In the genomic region with DNA sequence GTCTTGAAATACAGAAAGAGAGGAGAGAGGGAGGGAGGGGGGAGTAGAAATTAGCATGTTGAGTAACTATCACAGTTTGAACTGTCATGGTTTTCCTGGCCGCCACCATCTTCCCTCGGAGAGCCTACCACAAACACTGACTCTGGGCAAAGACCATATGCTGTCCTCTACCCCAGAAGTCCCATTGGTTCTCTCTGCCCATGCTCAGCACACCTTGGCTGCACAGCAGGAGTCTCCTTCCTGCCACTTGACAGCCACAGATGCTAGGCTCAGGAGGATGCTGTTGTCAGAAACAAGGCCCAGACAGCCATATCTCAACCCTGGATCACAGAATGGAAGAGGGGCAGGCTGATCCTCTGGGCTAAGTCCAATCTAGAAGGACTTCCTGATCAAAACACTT, we compare ENCODE assay signal across 26 mouse cellular contexts. TPM values are rescaled to one million over a fixed set of nuclear protein-coding genes. Genes with fewer than 3 reads are reported as not detected.
DNase-seq lines count a peak whose midpoint lies in the region; ATAC-seq and TF ChIP-seq lines count a peak whose summit lies in the region.
"Had no signal": no experiment of that assay in that cellular context is flagged by ENCODE, and none has a peak within 500 bp of the region (broad histone marks: within the 10 kb centered on the region; RNA-seq: fewer than 3 reads in every experiment).

No protein-coding gene starts in this region.

- H3K9ac ChIP-seq in heart, adult 2 months (ENCODE audit: low read depth, low read length): no peak overlapping the region
- H3K9ac ChIP-seq: forebrain, embryonic 13.5 days; heart, embryonic 12.5 days; heart, embryonic 15.5 days; hindbrain, embryonic 13.5 days; intestine, embryonic 15.5 days had no signal

- no peak for TF ChIP-seq EP300 in heart, adult 2 months (IDR thresholded peaks at IDR 0.05; ENCODE audit: insufficient read depth, low read depth, low read length)

- no peak overlapping the region for H3K27ac ChIP-seq in heart, adult 2 months
- H3K27ac ChIP-seq: forebrain, embryonic 10.5 days; forebrain, embryonic 13.5 days; gastrocnemius, adult 2 months; heart, embryonic 15.5 days; hindbrain, embryonic 10.5 days; hindbrain, embryonic 13.5 days; intestine, embryonic 15.5 days had no signal

- no peaks in the 10 kb centered on the region for H3K9me3 ChIP-seq in megakaryocyte, embryonic 14.5 days
- H3K9me3 ChIP-seq: forebrain, embryonic 10.5 days; forebrain, embryonic 13.5 days; heart, embryonic 12.5 days; heart, embryonic 15.5 days; hindbrain, embryonic 10.5 days; hindbrain, embryonic 13.5 days; intestine, embryonic 15.5 days had no signal

- no peak for ATAC-seq in megakaryocyte, adult 5-6 weeks (ENCODE audit: poor library complexity, severe bottlenecking)
- ATAC-seq: activated CD4-positive, CD25-positive, alpha-beta regulatory T cell, adult 4 months; forebrain, embryonic 13.5 days; forebrain, embryonic 16.5 days; hindbrain, embryonic 16.5 days; intestine, embryonic 15.5 days had no signal

- intact Hi-C loops in heart, adult 2 months (cut with DNase I): loop anchor here (5.0 kb wide), 1 partner anchor 38 kb away; the partner anchor contains the start of gene Alg8

- H3K27me3 ChIP-seq in megakaryocyte, embryonic 14.5 days (replicated peaks): peaks cover 15% of the 10 kb centered on the region
- no peaks in the 10 kb centered on the region for H3K27me3 ChIP-seq in heart, adult 2 months (ENCODE audit: control insufficient read depth, insufficient read depth, low read length)
- H3K27me3 ChIP-seq: forebrain, embryonic 13.5 days; heart, embryonic 12.5 days; heart, embryonic 15.5 days; hindbrain, embryonic 13.5 days; intestine, embryonic 15.5 days had no signal

- no peak for TF ChIP-seq POLR2A in heart, adult 2 months (IDR thresholded peaks at IDR 0.05; ENCODE audit: insufficient read depth, low read depth, low read length)

- peak; percentile 35 for DNase-seq in cerebellum, adult 11 months
- no peak for DNase-seq in cerebellum, postnatal 10 days
- DNase-seq in cerebellum, adult 9-11 months: peak; percentile 74
- DNase-seq in cerebellum, postnatal 36 days: peak; percentile 43
- no peak for DNase-seq in adrenal gland, adult 8-10 months
- DNase-seq in heart, adult 2 months: no peak
- DNase-seq: adrenal gland, postnatal 14 days; gastrocnemius, adult 2 months; gastrocnemius, postnatal 14 days; heart, adult 11 months; heart, postnatal 10 days; heart, postnatal 36 days; kidney, adult 11 months; kidney, adult 8-10 months had no signal

- TF ChIP-seq CTCF in heart, adult 2 months (IDR thresholded peaks at IDR 0.05): no peak

- H3K36me3 ChIP-seq in megakaryocyte, embryonic 14.5 days (replicated peaks; ENCODE audit: low read length): peaks cover 3% of the 10 kb centered on the region
- H3K36me3 ChIP-seq in heart, adult 2 months (ENCODE audit: control insufficient read depth, insufficient read depth, low read length): no peaks in the 10 kb centered on the region
- H3K36me3 ChIP-seq: forebrain, embryonic 10.5 days; heart, embryonic 12.5 days; heart, embryonic 15.5 days; hindbrain, embryonic 10.5 days; hindbrain, embryonic 13.5 days; intestine, embryonic 15.5 days had no signal

- WGBS in heart, adult 2 months: 97% methylated on average over 2 of the region's 2 CpGs

- H3K4me3 ChIP-seq in megakaryocyte, embryonic 14.5 days (replicated peaks): peak overlapping the region; percentile 54
- no peak overlapping the region for H3K4me3 ChIP-seq in heart, adult 2 months
- H3K4me3 ChIP-seq: forebrain, embryonic 10.5 days; forebrain, embryonic 13.5 days; gastrocnemius, adult 2 months; heart, embryonic 12.5 days; heart, embryonic 15.5 days; hindbrain, embryonic 10.5 days; hindbrain, embryonic 13.5 days; intestine, embryonic 15.5 days had no signal

- peaks cover 89% of the 10 kb centered on the region for H3K4me1 ChIP-seq in megakaryocyte, embryonic 14.5 days
- no peaks in the 10 kb centered on the region; the same call in 1 of the 2 replicates for H3K4me1 ChIP-seq in heart, adult 2 months (ENCODE audit: control insufficient read depth, insufficient read depth, low read length)

- no peaks in the 10 kb centered on the region for H3K79me2 ChIP-seq in heart, adult 2 months (replicated peaks; ENCODE audit: control insufficient read depth, insufficient read depth, low read length)

RNA-seq across cellular contexts. Expression of gene Kctd21, which starts 2.3 kb away (rescaled TPM):
- polyA plus RNA-seq in megakaryocyte, embryonic 14.5 days (2012; ENCODE audit: insufficient read depth, low replicate concordance): 0.70 and 1.1 TPM in 2 replicates
- total RNA-seq in megakaryocyte, adult 5-6 weeks (2015): 3.3 and 4.5 TPM in 2 replicates
- 1.8 and 2.3 TPM in 2 replicates for total RNA-seq in megakaryocyte, adult 5-6 weeks (2017)
- 1 to 10 TPM; 8.2 to 10.0 (median 9.0) TPM for total RNA-seq in adrenal gland, adult 8-10 months (2022)
- 1 to 10 TPM; 3.7 to 4.1 TPM for total RNA-seq in heart, adult 2 months (2021)
- polyA plus RNA-seq in heart, adult 2 months (2012; rRNA removed): 3.6 and 6.3 TPM in 2 replicates

RNA-seq across cellular contexts. Expression of gene Usp35, which starts 2.6 kb away (rescaled TPM):
- polyA plus RNA-seq in megakaryocyte, embryonic 14.5 days (2012; ENCODE audit: insufficient read depth, low replicate concordance): 1.4 and 2.3 TPM in 2 replicates
- 0.87 and 1.1 TPM in 2 replicates for total RNA-seq in megakaryocyte, adult 5-6 weeks (2015)
- total RNA-seq in megakaryocyte, adult 5-6 weeks (2017): 0.66 and 0.77 TPM in 2 replicates
- total RNA-seq in adrenal gland, adult 8-10 months (2022): 10 to 100 TPM; 10.8 to 29.5 (median 17.7) TPM
- total RNA-seq in heart, adult 2 months (2021): 1 to 10 TPM in 1 of 2 experiments, under 1 TPM in 1; 0.84 to 1.0 TPM
- 2.5 and 2.8 TPM in 2 replicates for polyA plus RNA-seq in heart, adult 2 months (2012; rRNA removed)

RNA-seq across cellular contexts. Expression of gene Alg8, which starts 37.0 kb away (rescaled TPM):
- polyA plus RNA-seq in megakaryocyte, embryonic 14.5 days (2012; ENCODE audit: insufficient read depth, low replicate concordance): 1.1 TPM in 1 of 2 replicates, not detected in the other
- 40.5 and 45.2 TPM in 2 replicates for total RNA-seq in megakaryocyte, adult 5-6 weeks (2015)
- total RNA-seq in megakaryocyte, adult 5-6 weeks (2017): 29.9 and 41.7 TPM in 2 replicates
- total RNA-seq in adrenal gland, adult 8-10 months (2022): 10 to 100 TPM; 11.2 to 18.6 (median 15.8) TPM
- total RNA-seq in heart, adult 2 months (2021): 1 to 10 TPM; 4.3 to 5.2 TPM
- polyA plus RNA-seq in heart, adult 2 months (2012; rRNA removed): 7.3 and 9.9 TPM in 2 replicates

Comparison
In these comparisons a context has a peak if more than half of its experiments do, and no peak if none do; other contexts are left out.
1. DNase-seq: peak in cerebellum, adult 11 months (single experiment), cerebellum, adult 9-11 months (single experiment) and cerebellum, postnatal 36 days (2 of 2); none in cerebellum, postnatal 10 days (0 of 2), adrenal gland, adult 8-10 months (single experiment) and heart, adult 2 months (0 of 2).
2. RNA of gene Usp35, which starts 2.6 kb away (total RNA-seq): 10.8 to 29.5 TPM in adrenal gland, adult 8-10 months; 0.66 to 1.1 TPM in megakaryocyte, adult 5-6 weeks and 0.84 to 1.0 TPM in heart, adult 2 months; every median in the first group is over 4 times any median in the second.